Mouse (Mus musculus) myocyte (in vitro differentiated cells): ENCODE results near the gene Gsk3b. TPM values are rescaled to one million over a fixed set of nuclear protein-coding genes. Genes with fewer than 3 reads are reported as not detected.

Experiments used
- H3K27me3 ChIP-seq: one replicate; pipeline ENCODE4 v1.6.1; 2011; ENCODE audit not compliant: control insufficient read depth, insufficient read depth, insufficient read length
- H3K36me3 ChIP-seq: one replicate; pipeline ENCODE4 v1.6.1; 2011; ENCODE audit not compliant: control insufficient read depth, insufficient read depth
- H3K4me2 ChIP-seq: one replicate; pipeline ENCODE4 v1.6.1; 2011; ENCODE audit warnings: low read depth, control low read depth
- H3K4me3 ChIP-seq: one replicate; pipeline ENCODE4 v1.5.1; 2011; ENCODE audit warnings: mild to moderate bottlenecking, control low read depth, moderate library complexity
- H3K79me2 ChIP-seq: one replicate; pipeline ENCODE4 v1.6.1; 2011; ENCODE audit not compliant: control insufficient read depth, insufficient read depth
- H3ac ChIP-seq: one replicate; pipeline ENCODE4 v1.6.1; 2011; ENCODE audit not compliant: control insufficient read depth, insufficient read length
- CEBPB ChIP-seq: IDR thresholded peaks from 2 replicates; pipeline ENCODE4 v1.6.1; 2011; ENCODE audit warnings: mild to moderate bottlenecking, moderate library complexity; ENCODE audit not compliant: poor library complexity, insufficient read depth, severe bottlenecking
- E2F4 ChIP-seq: IDR thresholded peaks from one replicate; pipeline ENCODE4 v1.6.1; 2011; ENCODE audit warnings: mild to moderate bottlenecking, control low read depth, moderate library complexity; ENCODE audit not compliant: insufficient read depth
- MAX ChIP-seq: IDR thresholded peaks from one replicate; pipeline ENCODE4 v1.6.1; 2011; ENCODE audit warnings: low read depth, mild to moderate bottlenecking, control low read depth
- MYOD1 ChIP-seq, 3 experiments: IDR thresholded peaks; one replicate each; pipeline ENCODE4 v1.6.1; 2011; ENCODE audit warnings: control low read depth in 2 of 3, low read depth in 2 of 3, mild to moderate bottlenecking in 2 of 3, moderate library complexity in 1 of 3; ENCODE audit not compliant: insufficient read length in 2 of 3, control insufficient read depth in 1 of 3
- MYOG ChIP-seq, 3 experiments: IDR thresholded peaks; one replicate each; pipeline ENCODE4 v1.6.1; 2011; ENCODE audit warnings: control low read depth in 2 of 3, low read depth in 2 of 3, mild to moderate bottlenecking in 2 of 3; ENCODE audit not compliant: insufficient read length in 2 of 3, control insufficient read depth in 1 of 3, insufficient read depth in 1 of 3
- POLR2A ChIP-seq: IDR thresholded peaks from one replicate; pipeline ENCODE4 v1.6.1; 2011; ENCODE audit warnings: low read depth, mild to moderate bottlenecking, control low read depth, moderate library complexity; ENCODE audit not compliant: insufficient read length
- POLR2AphosphoS2 ChIP-seq: IDR thresholded peaks from one replicate; pipeline ENCODE4 v1.6.1; 2011; ENCODE audit warnings: low read depth, control low read depth; ENCODE audit not compliant: insufficient read length
- REST ChIP-seq: IDR thresholded peaks from one replicate; pipeline ENCODE4 v1.6.1; 2011; ENCODE audit warnings: mild to moderate bottlenecking, control low read depth, moderate library complexity; ENCODE audit not compliant: insufficient read depth, insufficient read length
- SRF ChIP-seq: IDR thresholded peaks from one replicate; pipeline ENCODE4 v1.6.1; 2011; ENCODE audit warnings: low read depth; ENCODE audit not compliant: control insufficient read depth, insufficient read length
- TCF12 ChIP-seq: IDR thresholded peaks from one replicate; pipeline ENCODE4 v1.6.1; 2011; ENCODE audit warnings: mild to moderate bottlenecking, control low read depth; ENCODE audit not compliant: poor library complexity, insufficient read depth, severe bottlenecking
- TCF3 ChIP-seq: IDR thresholded peaks from one replicate; pipeline ENCODE4 v1.6.1; 2011; ENCODE audit warnings: low read depth, control low read depth; ENCODE audit not compliant: insufficient read length
- USF1 ChIP-seq: IDR thresholded peaks from one replicate; pipeline ENCODE4 v1.6.1; 2011; ENCODE audit warnings: low read depth, mild to moderate bottlenecking, control low read depth, moderate library complexity
- polyA plus RNA-seq: library from polyadenylated mRNA; unstranded; fragments of >200 nt; fragmentation: generic; extraction: Trizol; gene quantifications from one replicate; pipeline ENCODE4 v1.2.1, GENCODE M21; 2012; ENCODE audit warnings: missing spikeins

The Gsk3b gene
- polyA plus RNA-seq, 1 experiment = 18.7 TPM

- no peak overlapping the region for H3K4me2 ChIP-seq
- TF ChIP-seq E2F4 = no peak
- no peak for TF ChIP-seq TCF12
- TF ChIP-seq MYOD1 (IDR thresholded peaks at IDR 0.05; ENCODE audit: control insufficient read depth in 1 of 3, insufficient read length in 2 of 3, low read depth in 2 of 3) = no peak
- no peak for TF ChIP-seq REST
- TF ChIP-seq POLR2A = no peak
- no peak for TF ChIP-seq SRF
- TF ChIP-seq USF1 = no peak
- TF ChIP-seq POLR2AphosphoS2 = no peak
- no peak for TF ChIP-seq TCF3
- no peak for TF ChIP-seq MYOG (IDR thresholded peaks at IDR 0.05; ENCODE audit: control insufficient read depth in 1 of 3, insufficient read depth in 1 of 3, insufficient read length in 2 of 3, low read depth in 2 of 3)
- TF ChIP-seq CEBPB = no peak
- TF ChIP-seq MAX = no peak
Observed at GRCm38 (mm10) chr16:38272483-38272882, 183.7 kb downstream of the Gsk3b start.

GRCm38 (mm10) chr16:38274737-38275136 is 185.9 kb downstream of the Gsk3b start:
- H3K36me3 ChIP-seq = no peaks in the 10 kb centered on the region
- H3K4me3 ChIP-seq = no peak overlapping the region
- H3K79me2 ChIP-seq = no peaks in the 10 kb centered on the region
- H3K27me3 ChIP-seq = no peaks in the 10 kb centered on the region
- H3ac ChIP-seq = no peak overlapping the region
- no peak overlapping the region for H3K4me2 ChIP-seq
- TF ChIP-seq TCF12 (no peak), SRF (no peak), REST (no peak), MYOD1 (IDR thresholded peaks at IDR 0.05; ENCODE audit: control insufficient read depth in 1 of 3, insufficient read length in 2 of 3, low read depth in 2 of 3) (no peak), USF1 (no peak), MAX (no peak), MYOG (IDR thresholded peaks at IDR 0.05; ENCODE audit: control insufficient read depth in 1 of 3, insufficient read depth in 1 of 3, insufficient read length in 2 of 3, low read depth in 2 of 3) (no peak), POLR2A (no peak)

More at GRCm38 (mm10) chr16:38272483-38272882, 183.7 kb downstream of the Gsk3b start:
- Histone ChIP-seq H3ac (no peak overlapping the region), H3K36me3 (no peaks in the 10 kb centered on the region), H3K27me3 (no peaks in the 10 kb centered on the region), H3K4me3 (no peak overlapping the region), H3K79me2 (no peaks in the 10 kb centered on the region)

- H3K36me3 ChIP-seq = no peaks in the 10 kb centered on the region
- H3K27me3 ChIP-seq = no peaks in the 10 kb centered on the region
- no peaks in the 10 kb centered on the region for H3K79me2 ChIP-seq
- H3ac ChIP-seq = no peak overlapping the region
- no peak for TF ChIP-seq TCF3
- TF ChIP-seq REST = no peak
- no peak for TF ChIP-seq MYOD1 (IDR thresholded peaks at IDR 0.05; ENCODE audit: control insufficient read depth in 1 of 3, insufficient read length in 2 of 3, low read depth in 2 of 3)
- no peak for TF ChIP-seq CEBPB
- no peak for TF ChIP-seq MAX
- no peak for TF ChIP-seq USF1
- TF ChIP-seq POLR2A = no peak
- TF ChIP-seq MYOG (IDR thresholded peaks at IDR 0.05; ENCODE audit: control insufficient read depth in 1 of 3, insufficient read depth in 1 of 3, insufficient read length in 2 of 3, low read depth in 2 of 3) = no peak
- no peak for TF ChIP-seq POLR2AphosphoS2
- TF ChIP-seq E2F4 = no peak
- no peak for TF ChIP-seq TCF12
- TF ChIP-seq SRF = no peak
- H3K4me3 ChIP-seq = no peak overlapping the region
- no peak overlapping the region for H3K4me2 ChIP-seq
Observed at GRCm38 (mm10) chr16:38279794-38280193, 191.0 kb downstream of the Gsk3b start.

- H3K4me3 ChIP-seq = no peak overlapping the region
- no peaks in the 10 kb centered on the region for H3K79me2 ChIP-seq
- no peaks in the 10 kb centered on the region for H3K36me3 ChIP-seq
- H3K4me2 ChIP-seq = no peak overlapping the region
- H3K27me3 ChIP-seq = no peaks in the 10 kb centered on the region
- H3ac ChIP-seq = no peak overlapping the region
- TF ChIP-seq REST = no peak
Observed at GRCm38 (mm10) chr16:38280951-38281350, 192.2 kb downstream of the Gsk3b start.

GRCm38 (mm10) chr16:38282559-38283160 is 193.9 kb downstream of the Gsk3b start:
- TF ChIP-seq MAX (no peak), CEBPB (no peak), TCF3 (no peak), MYOG (IDR thresholded peaks at IDR 0.05; ENCODE audit: control insufficient read depth in 1 of 3, insufficient read depth in 1 of 3, insufficient read length in 2 of 3, low read depth in 2 of 3) (no peak), E2F4 (no peak), POLR2A (no peak), MYOD1 (IDR thresholded peaks at IDR 0.05; ENCODE audit: control insufficient read depth in 1 of 3, insufficient read length in 2 of 3, low read depth in 2 of 3) (no peak), TCF12 (no peak), POLR2AphosphoS2 (no peak), REST (no peak), USF1 (no peak), SRF (no peak)
- Histone ChIP-seq H3K27me3 (no peaks in the 10 kb centered on the region), H3ac (no peak overlapping the region), H3K36me3 (no peaks in the 10 kb centered on the region), H3K4me3 (no peak overlapping the region), H3K79me2 (no peaks in the 10 kb centered on the region), H3K4me2 (peak overlapping the region; percentile 7)
